Mouse (Mus musculus) embryonic facial prominence, embryonic 15.5 days (tissue): ENCODE measurements around the gene Cux1. TPM values are rescaled to one million over a fixed set of nuclear protein-coding genes. Genes with fewer than 3 reads are reported as not detected.

Source experiments
- ATAC-seq: fragments of 200-750 bp; cut with Nextera tagmentation; 2 replicates; pipeline ENCODE4 v1.8.0; 2017; ENCODE audit warnings: low read depth, moderate TSS enrichment; ENCODE audit not compliant: insufficient number of reproducible peaks, low FRiP score, low TSS enrichment
- H3K27ac ChIP-seq: fragments of 300-500 bp; sonication (generic); replicated peaks from 2 replicates; pipeline ENCODE4 v1.5.1; 2015; ENCODE audit warnings: mild to moderate bottlenecking, inconsistent platforms
- H3K27me3 ChIP-seq: fragments of 300-500 bp; sonication (generic); 2 replicates; pipeline ENCODE4 v1.6.1; 2015; ENCODE audit warnings: inconsistent platforms
- H3K36me3 ChIP-seq: fragments of 300-500 bp; sonication (generic); 2 replicates; pipeline ENCODE4 v1.6.1; 2015; ENCODE audit warnings: mild to moderate bottlenecking, inconsistent platforms
- H3K4me1 ChIP-seq: fragments of 300-500 bp; sonication (generic); 2 replicates; pipeline ENCODE4 v1.6.1; 2015; ENCODE audit warnings: inconsistent platforms
- H3K4me2 ChIP-seq: fragments of 300-500 bp; sonication (generic); replicated peaks from 2 replicates; pipeline ENCODE4 v1.6.1; 2015; ENCODE audit warnings: mild to moderate bottlenecking, inconsistent platforms
- H3K4me3 ChIP-seq: fragments of 300-500 bp; sonication (generic); replicated peaks from 2 replicates; pipeline ENCODE4 v1.5.1; 2015; ENCODE audit warnings: mild to moderate bottlenecking, inconsistent platforms
- H3K9ac ChIP-seq: fragments of 300-500 bp; sonication (generic); 2 replicates; pipeline ENCODE4 v1.6.1; 2015; ENCODE audit warnings: inconsistent platforms
- H3K9me3 ChIP-seq: fragments of 300-500 bp; sonication (generic); replicated peaks from 2 replicates; pipeline ENCODE4 v1.6.1; 2016; ENCODE audit warnings: inconsistent platforms
- WGBS: fragments of 180-500 bp; shearing (Covaris S2); methylation state at CpG from one replicate; pipeline ENCODE4 v1.1.7; 2015; 5-methylcytosine and 5-hydroxymethylcytosine counted together
- polyA plus RNA-seq: library from polyadenylated mRNA; unstranded; fragments of >200 nt; fragmentation: Nextera tagmentation; extraction: Ambion mirVana; gene quantifications from 2 replicates; pipeline ENCODE4 v1.2.1, GENCODE M21; 2015

The Cux1 gene
- polyA plus RNA-seq, 1 experiment from 2014 or later, result 78.0 TPM

DNA sequence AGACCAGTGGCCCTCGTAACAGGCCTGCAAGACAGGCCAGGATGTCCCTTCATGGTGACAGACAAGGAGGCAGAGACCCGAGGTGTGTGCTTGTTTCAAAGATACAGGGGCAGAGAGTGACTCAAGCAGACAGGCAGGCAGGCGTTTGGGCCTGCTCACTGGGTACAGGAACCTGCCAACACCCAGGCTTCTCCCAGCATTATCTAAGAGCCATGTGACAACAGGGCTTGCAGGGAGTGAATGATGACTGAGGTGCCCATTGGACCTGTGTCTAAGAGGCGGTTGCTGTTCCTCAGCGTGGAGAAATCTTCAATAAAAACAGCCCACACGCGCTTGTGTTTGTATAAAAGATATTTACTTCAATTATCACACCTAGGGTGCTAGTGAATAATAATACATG lies 301.2 kb downstream of the Cux1 start:
- Histone ChIP-seq H3K4me1 (peaks cover 16% of the 10 kb centered on the region), H3K27ac (no peak overlapping the region), H3K9ac (no peak overlapping the region), H3K4me3 (no peak overlapping the region), H3K27me3 (no peaks in the 10 kb centered on the region), H3K36me3 (no peaks in the 10 kb centered on the region), H3K9me3 (no peaks in the 10 kb centered on the region), H3K4me2 (no peak overlapping the region)
- 81% methylated on average over 7 of the region's 7 CpGs for WGBS
- ATAC-seq, result no peak

DNA sequence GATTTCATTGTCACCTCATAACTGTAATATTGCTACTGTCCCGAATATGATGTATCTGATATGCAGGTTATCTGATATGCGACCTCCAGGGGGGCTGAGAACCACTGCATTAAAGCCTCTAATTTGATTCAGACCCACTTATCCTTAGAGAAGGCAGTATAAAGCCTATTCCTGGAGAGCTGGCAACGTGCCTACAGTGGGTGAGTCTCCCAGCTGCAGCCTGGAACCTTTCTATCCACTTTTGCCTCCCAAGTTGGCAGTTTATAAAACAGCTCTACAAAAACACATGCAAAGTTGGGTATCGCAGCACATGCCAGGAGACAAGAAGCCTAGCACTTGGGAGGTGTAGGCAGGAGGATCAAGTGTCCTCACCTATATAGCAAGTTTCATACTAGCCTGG lies 303.9 kb downstream of the Cux1 start:
- WGBS, result 66% methylated on average over 4 of the region's 4 CpGs
- peaks cover 3% of the 10 kb centered on the region; the same call in 1 of the 2 replicates for H3K4me1 ChIP-seq
- no peaks in the 10 kb centered on the region for H3K27me3 ChIP-seq
- H3K4me3 ChIP-seq, result no peak overlapping the region
- no peak for ATAC-seq
- H3K36me3 ChIP-seq, result no peaks in the 10 kb centered on the region
- H3K9me3 ChIP-seq, result no peaks in the 10 kb centered on the region
- no peak overlapping the region for H3K4me2 ChIP-seq
- no peak overlapping the region for H3K9ac ChIP-seq
- no peak overlapping the region for H3K27ac ChIP-seq

DNA sequence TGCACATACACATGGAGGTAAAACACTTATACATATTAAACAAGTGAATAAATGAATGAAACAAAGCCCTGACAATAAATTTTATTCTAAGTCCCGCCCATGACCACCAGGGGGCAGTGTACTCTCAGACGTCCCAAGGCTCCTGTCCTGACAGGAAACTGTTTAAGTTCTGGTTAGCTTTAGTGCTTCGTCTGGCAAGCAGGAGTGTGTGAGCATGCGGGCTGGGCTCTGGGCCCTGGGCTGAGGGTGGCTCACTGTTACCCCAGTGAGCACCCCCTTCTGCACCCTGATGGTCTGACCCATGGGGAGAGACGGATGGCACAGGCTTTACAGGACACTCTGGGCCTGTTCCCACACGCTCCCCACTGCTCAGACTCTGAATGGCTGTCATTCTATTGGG lies 308.4 kb downstream of the Cux1 start:
- ATAC-seq, result 0 out of 2 replicates have a peak, but pooled peaks have one; percentile 45
- H3K36me3 ChIP-seq, result 0 out of 2 replicates have a peak, but pooled peaks cover 3% of the 10 kb centered on the region
- no peak overlapping the region for H3K4me2 ChIP-seq
- H3K27me3 ChIP-seq, result no peaks in the 10 kb centered on the region
- 24% methylated on average over 6 of the region's 6 CpGs for WGBS
- peaks cover 3% of the 10 kb centered on the region; the same call in 1 of the 2 replicates for H3K4me1 ChIP-seq
- no peak overlapping the region for H3K4me3 ChIP-seq
- no peaks in the 10 kb centered on the region for H3K9me3 ChIP-seq
- H3K9ac ChIP-seq, result no peak overlapping the region
- no peak overlapping the region for H3K27ac ChIP-seq

DNA sequence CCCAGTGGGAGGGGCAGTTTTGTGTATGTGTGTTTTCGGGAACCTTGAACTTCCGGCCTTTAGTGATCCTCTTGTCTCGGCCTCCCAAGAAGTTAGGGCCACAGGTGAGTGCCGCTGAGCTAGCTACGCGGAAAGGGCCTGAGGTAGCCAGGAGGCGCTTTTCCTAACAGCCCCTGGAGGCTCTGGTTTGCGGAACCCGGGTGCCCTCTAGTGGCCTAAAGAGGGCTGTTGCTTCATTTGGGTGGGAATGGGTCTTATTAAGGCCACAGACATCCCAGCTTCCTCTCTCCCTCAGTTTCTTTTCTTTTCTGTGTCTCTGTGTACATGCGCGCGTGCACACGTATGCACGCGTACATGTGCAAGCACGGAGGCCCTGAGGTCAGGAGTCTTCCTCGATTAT lies 314.4 kb downstream of the Cux1 start:
- ATAC-seq, result no peak
- 13% methylated on average over 17 of the region's 17 CpGs for WGBS
- no peaks in the 10 kb centered on the region for H3K27me3 ChIP-seq
- H3K36me3 ChIP-seq, result 0 out of 2 replicates have a peak, but pooled peaks cover 3% of the 10 kb centered on the region
- H3K9ac ChIP-seq, result no peak overlapping the region
- H3K9me3 ChIP-seq, result no peaks in the 10 kb centered on the region
- H3K27ac ChIP-seq, result no peak overlapping the region
- H3K4me3 ChIP-seq, result no peak overlapping the region
- H3K4me2 ChIP-seq, result no peak overlapping the region
- no peaks in the 10 kb centered on the region for H3K4me1 ChIP-seq

DNA sequence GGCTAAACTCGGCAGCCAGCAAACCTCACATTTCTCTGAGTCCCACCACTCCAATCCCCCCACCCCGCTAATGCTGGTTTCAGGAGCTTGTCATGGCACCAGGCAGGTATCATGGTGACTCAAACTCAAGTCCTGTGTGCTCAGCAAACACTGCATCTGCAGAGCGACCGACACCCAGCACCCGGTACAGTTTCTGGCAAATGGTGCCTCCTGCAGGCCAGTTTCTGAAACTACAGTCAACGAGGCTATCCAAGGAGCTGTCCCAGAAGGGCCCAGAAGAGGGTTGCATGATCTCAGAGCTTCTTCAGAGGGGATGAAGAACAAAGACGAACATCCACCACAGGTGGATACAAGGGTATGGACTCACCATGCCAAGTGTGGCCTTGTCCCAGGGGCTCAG lies 316.3 kb downstream of the Cux1 start:
- 55% methylated on average over 7 of the region's 7 CpGs for WGBS
- H3K36me3 ChIP-seq, result no peaks in the 10 kb centered on the region
- H3K4me2 ChIP-seq, result no peak overlapping the region
- ATAC-seq, result no peak
- H3K4me1 ChIP-seq, result 0 out of 2 replicates have a peak, but pooled peaks cover 2% of the 10 kb centered on the region
- H3K27ac ChIP-seq, result no peak overlapping the region
- no peak overlapping the region for H3K9ac ChIP-seq
- H3K9me3 ChIP-seq, result no peaks in the 10 kb centered on the region
- H3K27me3 ChIP-seq, result no peaks in the 10 kb centered on the region
- H3K4me3 ChIP-seq, result no peak overlapping the region

- Histone ChIP-seq H3K4me1 (peaks cover 20% of the 10 kb centered on the region), H3K9me3 (no peaks in the 10 kb centered on the region), H3K27ac (no peak overlapping the region), H3K9ac (no peak overlapping the region), H3K4me2 (no peak overlapping the region), H3K27me3 (no peaks in the 10 kb centered on the region), H3K4me3 (no peak overlapping the region), H3K36me3 (no peaks in the 10 kb centered on the region)
- WGBS, result 55% methylated on average over 6 of the region's 6 CpGs
- ATAC-seq, result no peak
Measured at GRCm38 (mm10) chr5:136248441-136248840, 318.8 kb downstream of the Cux1 start.

GRCm38 (mm10) chr5:136246452-136246838 lies 320.8 kb downstream of the Cux1 start, which contains the start of gene Sh2b2:
Gene Sh2b2 (minus strand): TSS chr5:136246556.
- no peaks in the 10 kb centered on the region for H3K9me3 ChIP-seq
- no peaks in the 10 kb centered on the region for H3K36me3 ChIP-seq
- peaks cover 23% of the 10 kb centered on the region for H3K4me1 ChIP-seq
- no peak for ATAC-seq
- 83% methylated on average over 2 of the region's 2 CpGs for WGBS
- no peaks in the 10 kb centered on the region for H3K27me3 ChIP-seq
- 0 out of 2 replicates have a peak within 1 kb of the TSS, but pooled peaks have one; percentile 68 for H3K27ac ChIP-seq
- peak within 1 kb of the TSS; percentile 76 for H3K4me3 ChIP-seq
- peak within 1 kb of the TSS; percentile 96 for H3K4me2 ChIP-seq
- H3K9ac ChIP-seq, result no peak within 1 kb of the TSS

GRCm38 (mm10) chr5:136245541-136246451 lies 321.5 kb downstream of the Cux1 start:
- Histone ChIP-seq H3K36me3 (no peaks in the 10 kb centered on the region), H3K4me1 (peaks cover 23% of the 10 kb centered on the region), H3K27me3 (no peaks in the 10 kb centered on the region), H3K9me3 (no peaks in the 10 kb centered on the region), H3K27ac (0 out of 2 replicates have a peak overlapping the region, but pooled peaks have one; percentile 68), H3K4me3 (peak overlapping the region; percentile 76), H3K4me2 (peak overlapping the region; percentile 96), H3K9ac (no peak overlapping the region)
- no peak for ATAC-seq
- 14% methylated on average over 15 of the region's 15 CpGs for WGBS

- under 1% methylated on average over 56 of the region's 57 CpGs for WGBS
- H3K4me3 ChIP-seq, result peak overlapping the region; percentile 76
- no peaks in the 10 kb centered on the region for H3K36me3 ChIP-seq
- no peaks in the 10 kb centered on the region for H3K27me3 ChIP-seq
- H3K4me2 ChIP-seq, result peak overlapping the region; percentile 96
- H3K9me3 ChIP-seq, result no peaks in the 10 kb centered on the region
- H3K9ac ChIP-seq, result peak overlapping the region; percentile 75
- peak overlapping the region; percentile 73 for H3K27ac ChIP-seq
- peaks cover 28% of the 10 kb centered on the region for H3K4me1 ChIP-seq
- peak; percentile 84 for ATAC-seq
Measured at GRCm38 (mm10) chr5:136244762-136245540, 322.3 kb downstream of the Cux1 start.

DNA sequence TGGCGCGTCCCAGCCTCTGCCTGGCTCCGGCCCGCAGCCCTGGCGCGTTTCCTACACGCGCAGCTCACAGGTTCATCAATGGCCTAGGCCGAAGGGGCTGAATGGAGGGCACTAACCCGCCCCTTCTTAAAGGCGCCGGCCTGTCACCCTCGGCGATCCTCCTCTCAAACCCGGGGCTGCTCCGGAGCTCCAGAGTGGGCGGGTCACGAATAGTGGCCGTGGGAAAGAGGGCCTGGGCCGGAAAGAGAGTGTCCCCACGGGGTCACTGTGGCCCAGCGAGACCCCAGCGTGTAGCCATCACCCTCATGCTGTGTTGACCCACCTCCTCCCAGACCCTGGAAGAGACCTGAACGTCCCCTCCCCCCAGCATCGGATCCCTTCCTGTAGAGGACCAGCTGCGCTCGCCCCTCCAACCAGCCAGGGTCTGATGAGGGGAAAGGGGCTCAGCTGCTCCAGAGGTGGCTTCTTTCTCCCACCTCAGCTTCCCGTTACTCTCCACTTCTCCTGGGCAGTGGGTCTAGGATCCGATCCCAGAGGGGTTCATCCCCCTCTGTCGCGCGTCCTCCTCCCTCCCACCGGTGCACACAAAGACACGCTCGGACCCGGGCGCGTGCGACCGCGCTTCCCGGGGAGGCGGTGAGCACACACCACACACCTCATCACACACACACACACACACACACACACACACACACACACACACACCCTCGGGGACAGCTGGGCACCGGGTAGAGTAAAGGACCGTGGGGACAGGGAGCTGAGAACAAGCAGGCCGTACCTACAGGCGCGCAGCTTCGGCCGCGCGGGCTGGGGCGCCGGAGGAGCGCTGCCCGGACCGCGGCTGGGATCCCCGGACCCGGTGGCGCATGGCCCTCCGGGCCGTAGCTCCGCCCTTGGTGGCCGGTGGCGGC lies 323.2 kb downstream of the Cux1 start:
- peaks cover 28% of the 10 kb centered on the region for H3K4me1 ChIP-seq
- H3K36me3 ChIP-seq, result no peaks in the 10 kb centered on the region
- H3K9ac ChIP-seq, result peak overlapping the region; percentile 75
- H3K4me3 ChIP-seq, result peak overlapping the region; percentile 76
- peak overlapping the region; percentile 96 for H3K4me2 ChIP-seq
- ATAC-seq, result 0 out of 2 replicates have a peak, but pooled peaks have one; percentile 4
- no peaks in the 10 kb centered on the region for H3K27me3 ChIP-seq
- under 1% methylated on average over 67 of the region's 67 CpGs for WGBS
- H3K27ac ChIP-seq, result peak overlapping the region; percentile 73
- H3K9me3 ChIP-seq, result no peaks in the 10 kb centered on the region
